Mouse (Mus musculus): ENCODE measurements around the gene Pknox1. TPM values are rescaled to one million over a fixed set of nuclear protein-coding genes. Genes with fewer than 3 reads are reported as not detected.
"Not testable (repeated sequence)": the region's sequence is repeated elsewhere in the genome, so short reads cannot be mapped to it uniquely, and the experiment has no call there.

Pknox1 gene
- 10 to 100 TPM; 14.3 to 16.2 TPM for total RNA-seq (2021)
- long read RNA-seq, experiment 1, full-length matches to known transcripts, result 19 of 27 reads
- long read RNA-seq, experiment 1, partial matches to known transcripts, result 0 of 27 reads
- long read RNA-seq, experiment 1, other reads (novel, unspliced or antisense), result 8 of 27 reads
- long read RNA-seq, experiment 2, full-length matches to known transcripts, result 17 of 21 reads
- long read RNA-seq, experiment 2, partial matches to known transcripts, result 1 of 21 reads
- long read RNA-seq, experiment 2, other reads (novel, unspliced or antisense), result 3 of 21 reads

DNA sequence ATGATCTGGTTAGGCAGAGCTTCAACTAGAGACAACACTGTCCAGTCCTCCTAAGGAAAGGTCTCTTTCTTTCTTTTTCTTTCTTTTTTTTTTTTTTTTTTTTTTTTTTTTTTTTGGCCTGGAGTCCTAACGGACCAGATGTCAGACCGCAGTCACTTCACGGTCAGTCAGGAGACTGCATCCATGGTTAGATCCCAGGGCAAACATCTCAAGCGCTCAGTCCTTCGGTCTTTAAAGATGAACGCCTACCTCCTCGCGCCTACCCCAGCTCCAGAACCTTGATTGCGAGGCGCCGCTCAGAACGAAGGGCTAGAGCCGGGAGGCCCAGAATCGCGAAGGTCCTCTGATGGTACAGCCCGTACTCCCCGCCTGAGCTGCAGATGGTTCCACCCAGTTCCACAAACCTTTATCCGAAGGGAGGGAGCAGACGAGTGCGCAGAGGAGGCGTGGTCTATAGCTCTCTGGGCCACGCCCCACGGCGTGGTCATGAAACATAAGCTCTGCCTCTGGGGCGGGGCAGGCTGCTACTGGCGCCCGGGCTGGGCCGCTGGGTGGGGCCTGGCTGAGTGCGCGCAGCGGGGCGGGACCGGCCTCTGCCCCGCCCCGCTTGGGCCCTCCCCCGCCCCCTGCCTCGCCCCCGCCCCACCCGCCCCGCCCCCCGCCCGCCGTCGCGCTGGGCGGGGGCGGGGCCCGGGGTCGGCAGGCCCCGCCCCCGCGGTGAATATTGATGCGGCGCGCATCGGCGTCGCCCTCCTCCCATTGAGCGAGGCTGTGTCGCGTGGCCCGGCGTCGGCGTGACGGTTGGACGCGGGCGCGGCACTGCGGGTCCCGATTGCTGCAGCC lies at the start of gene Pknox1:
Gene Pknox1, plus strand, starts transcription at position 720 of the 843 bp plus-strand sequence.
- DNase-seq (ENCODE audit: extremely low spot score in 1 of 2, low spot score in 2 of 2), result peak; percentile 96 to 99
- H3K27ac ChIP-seq, result peak within 1 kb of the TSS; percentile 99
- H3K4me3 ChIP-seq, result peak within 1 kb of the TSS; percentile 55
- intact Hi-C loops (cut with DNase I), result loop anchor here (2.0 kb wide), 3 partner anchors 43 to 95 kb away; partner anchors contain the start of genes Ndufv3 and U2af1
- no peak for TF ChIP-seq CTCF (IDR thresholded peaks at IDR 0.05)

DNA sequence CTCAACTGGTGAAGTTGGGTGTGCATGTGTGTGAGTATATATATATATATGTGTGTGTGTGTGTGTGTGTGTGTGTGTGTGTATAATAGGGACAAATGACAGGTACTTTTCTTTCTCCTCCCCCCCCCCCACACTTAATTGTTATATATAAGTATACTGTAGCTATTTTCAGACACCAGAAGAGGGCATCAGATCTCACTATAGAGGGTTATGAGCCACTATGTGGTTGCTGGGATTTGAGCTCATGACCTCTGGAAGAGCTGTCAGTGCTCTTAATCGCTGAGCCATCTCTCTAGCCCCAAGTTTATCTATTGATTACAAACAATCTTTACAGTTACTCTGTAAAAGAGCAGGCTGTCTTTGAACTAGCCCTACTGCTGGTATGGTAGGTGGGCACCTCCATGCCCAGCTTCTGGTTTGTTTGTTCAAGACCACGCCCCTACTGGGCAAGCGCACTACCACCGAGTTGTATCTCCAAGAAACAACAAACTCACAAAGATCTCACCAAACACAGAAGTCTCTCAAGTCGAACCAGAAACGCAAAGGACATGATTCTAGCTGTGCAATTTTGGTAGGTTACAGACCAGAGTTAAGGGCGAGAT lies 45.1 kb upstream of the Pknox1 start:
- peak overlapping the region; percentile 76 for H3K4me3 ChIP-seq
- 0 out of 2 replicates have a peak overlapping the region, but pooled peaks have one; percentile 4 for H3K27ac ChIP-seq
- no peak; the same call in 1 of the 2 replicates for TF ChIP-seq CTCF (IDR thresholded peaks at IDR 0.05)
- intact Hi-C loops (cut with DNase I), result no loop called here
- no peak for DNase-seq (ENCODE audit: extremely low spot score in 1 of 2, low spot score in 2 of 2)

DNA sequence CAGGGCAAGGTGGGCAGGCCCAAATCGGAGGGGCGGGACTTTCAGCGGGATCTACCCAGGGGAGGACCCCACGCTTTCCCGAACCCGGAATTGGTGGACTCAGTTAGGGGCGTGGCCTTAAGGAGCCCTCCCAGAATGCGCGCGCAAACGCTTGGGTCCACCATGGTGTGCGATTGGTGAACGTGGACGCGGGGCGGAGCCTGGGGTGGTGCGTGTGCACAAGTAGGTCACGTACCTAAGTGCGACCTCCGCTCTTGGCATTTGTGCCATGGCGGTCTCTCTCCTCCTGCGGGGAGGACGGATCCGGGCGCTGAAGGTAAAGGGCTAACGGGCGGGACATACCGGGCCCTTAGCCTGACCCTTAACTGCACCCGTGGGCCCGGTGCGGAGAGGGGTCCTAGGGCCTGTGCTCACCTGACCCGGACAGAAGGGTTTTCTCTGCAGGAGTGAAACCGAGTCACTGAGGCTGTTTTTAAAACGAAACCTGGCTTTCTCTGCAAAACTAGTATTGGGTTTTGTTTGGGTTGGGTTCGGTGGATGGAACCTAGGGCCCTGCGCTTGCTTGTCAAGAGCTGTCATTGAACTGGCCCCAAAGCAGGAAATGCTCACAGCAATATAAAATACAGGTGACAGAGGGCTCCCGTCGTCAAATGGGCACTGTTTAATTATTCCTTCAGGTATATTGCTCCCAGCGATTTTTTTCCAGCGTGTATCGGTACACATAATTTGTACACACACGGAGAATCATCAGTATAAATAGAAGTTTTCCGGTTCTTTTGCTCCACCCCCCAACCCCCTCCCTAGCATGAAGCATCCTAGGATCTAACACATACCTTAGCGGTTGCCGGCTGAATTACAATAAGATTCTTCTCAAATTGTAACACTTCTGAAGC lies 44.3 kb upstream of the Pknox1 start, which contains the start of the genes Wdr4 and Ndufv3:
Gene Wdr4, minus strand, starts transcription at position 35 of the 893 bp plus-strand sequence.
Gene Ndufv3, plus strand, starts transcription at position 170 of the 893 bp plus-strand sequence.
- Histone ChIP-seq H3K4me3 (peak within 1 kb of the TSS; percentile 76), H3K27ac (peak within 1 kb of the TSS; percentile 94)
- peak; percentile 40 for TF ChIP-seq CTCF (IDR thresholded peaks at IDR 0.05)
- intact Hi-C loops (cut with DNase I), result loop anchor here (2.0 kb wide), 1 partner anchor 45 kb away; the partner anchor contains the start of gene Pknox1
- DNase-seq (ENCODE audit: extremely low spot score in 1 of 2, low spot score in 2 of 2), result peak; percentile 96 to 98

DNA sequence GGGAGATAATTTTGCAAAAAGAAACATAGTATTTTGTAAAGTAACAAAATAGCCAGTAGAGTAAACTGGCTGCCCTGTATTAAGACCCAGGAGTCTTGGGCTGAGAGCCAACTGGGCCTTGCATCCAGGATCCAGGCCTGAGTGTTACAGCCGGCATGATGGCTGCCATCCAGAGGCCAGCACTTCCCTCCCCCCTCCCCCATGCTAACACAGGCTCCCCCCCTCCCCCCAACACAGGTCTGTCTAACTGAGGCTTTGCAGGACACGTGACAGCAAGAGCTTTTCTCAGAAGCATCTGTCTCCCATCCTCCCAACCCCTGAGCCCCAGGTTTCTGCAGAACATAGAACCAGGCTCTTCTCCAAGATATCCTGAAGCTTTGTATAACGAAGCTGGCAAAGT lies 43.6 kb upstream of the Pknox1 start:
- intact Hi-C loops (cut with DNase I), result loop anchor here (2.0 kb wide), 1 partner anchor 44 kb away; the partner anchor contains the start of gene Pknox1
- TF ChIP-seq CTCF (IDR thresholded peaks at IDR 0.05), result no peak

DNA sequence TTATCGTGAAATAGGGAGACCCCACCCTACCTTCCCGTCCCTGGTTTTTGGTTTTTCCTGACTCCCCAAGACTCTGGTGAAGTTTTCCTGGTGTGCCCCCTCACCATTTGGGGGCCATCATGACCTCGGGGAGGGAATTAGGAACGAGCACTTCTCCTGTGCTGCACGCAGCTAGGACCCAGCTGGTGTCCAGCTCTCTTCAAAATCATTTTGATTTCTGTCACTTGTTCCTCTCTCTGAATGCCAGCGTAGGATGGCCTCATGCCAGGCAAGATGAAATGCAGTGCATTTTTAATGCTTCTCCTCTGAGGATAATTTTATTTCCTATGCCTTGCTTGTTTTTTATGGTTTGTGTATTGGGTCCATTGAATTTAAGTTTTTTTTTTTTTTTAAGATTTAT lies 42.6 kb upstream of the Pknox1 start:
- H3K27ac ChIP-seq, result no peak overlapping the region
- no peak for TF ChIP-seq CTCF (IDR thresholded peaks at IDR 0.05)
- no peak overlapping the region; the same call in 1 of the 2 replicates for H3K4me3 ChIP-seq
- DNase-seq (ENCODE audit: extremely low spot score in 1 of 2, low spot score in 2 of 2), result no peak
- intact Hi-C loops (cut with DNase I), result loop anchor here (2.0 kb wide), 1 partner anchor 43 kb away; the partner anchor contains the start of gene Pknox1

More for the DNA sequence above, 43.6 kb upstream of the Pknox1 start:
- Histone ChIP-seq H3K4me3 (peak overlapping the region; percentile 76), H3K27ac (peak overlapping the region; percentile 94)
- no peak for DNase-seq (ENCODE audit: extremely low spot score in 1 of 2, low spot score in 2 of 2)

DNA sequence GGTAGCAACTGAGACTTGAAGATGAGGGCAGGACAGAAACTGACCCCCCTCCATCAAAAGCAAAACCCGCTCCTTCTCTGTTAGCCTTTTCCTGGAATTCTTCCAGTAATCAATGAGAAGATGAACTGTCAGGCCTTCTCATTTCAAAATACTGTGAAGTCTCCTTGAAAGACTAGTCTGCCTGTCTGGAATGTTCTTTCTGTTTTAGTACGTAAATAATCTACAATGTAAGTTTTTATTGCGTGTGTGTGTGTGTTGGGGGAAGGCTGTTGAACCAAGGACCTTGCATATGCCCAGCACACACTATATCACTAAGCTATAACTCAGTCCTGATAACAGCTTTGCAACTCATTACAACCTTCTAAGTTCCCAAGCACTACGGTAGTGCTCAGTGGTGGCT lies 39.4 kb upstream of the Pknox1 start:
- no peak overlapping the region for H3K27ac ChIP-seq
- TF ChIP-seq CTCF (IDR thresholded peaks at IDR 0.05), result no peak
- no peak overlapping the region for H3K4me3 ChIP-seq
- no peak for DNase-seq (ENCODE audit: extremely low spot score in 1 of 2, low spot score in 2 of 2)
- intact Hi-C loops (cut with DNase I), result no loop called here

DNA sequence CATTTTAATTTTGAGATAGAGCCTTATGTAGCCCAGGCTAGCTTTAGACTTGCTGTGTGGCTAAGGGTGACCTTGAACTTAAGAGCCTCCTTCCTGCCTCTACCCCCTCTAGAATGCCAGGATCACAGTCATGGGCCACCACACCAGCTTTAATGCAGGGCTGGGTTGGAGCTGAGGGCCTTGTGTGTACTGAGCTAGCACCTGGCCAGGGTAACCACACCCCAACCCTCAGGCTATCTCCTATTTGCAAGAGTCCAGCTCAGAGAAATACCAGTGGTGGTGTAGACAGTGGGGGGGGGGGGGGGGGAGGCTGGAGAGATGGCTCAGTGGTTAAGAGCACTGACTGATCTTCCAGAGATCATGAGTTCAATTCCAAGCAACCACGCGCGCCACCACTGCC lies 38.7 kb upstream of the Pknox1 start:
- DNase-seq (ENCODE audit: extremely low spot score in 1 of 2, low spot score in 2 of 2), result no peak
- TF ChIP-seq CTCF (IDR thresholded peaks at IDR 0.05), result no peak
- Histone ChIP-seq H3K27ac (no peak overlapping the region), H3K4me3 (no peak overlapping the region)
- intact Hi-C loops (cut with DNase I), result no loop called here

DNA sequence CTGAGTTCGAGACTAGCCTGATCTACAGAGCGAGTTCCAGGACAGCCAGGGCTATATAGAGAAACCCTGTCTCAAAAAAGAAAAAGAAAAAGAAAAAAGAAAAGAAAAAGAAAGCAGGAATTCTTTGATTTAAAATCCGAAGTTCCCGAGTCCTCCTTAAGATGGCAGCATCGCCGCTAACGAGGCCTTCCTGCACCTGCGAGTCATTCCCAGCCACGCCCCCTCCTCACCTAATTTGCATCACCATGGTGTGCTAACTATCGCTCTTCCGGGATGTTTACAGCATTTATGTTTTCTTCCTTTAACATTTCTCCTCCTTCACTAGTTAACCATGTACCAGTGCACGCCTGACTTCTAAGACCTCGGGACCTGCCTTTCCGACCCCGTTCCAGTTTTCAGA lies 35.2 kb upstream of the Pknox1 start:
- no peak for DNase-seq (ENCODE audit: extremely low spot score in 1 of 2, low spot score in 2 of 2)
- TF ChIP-seq CTCF (IDR thresholded peaks at IDR 0.05), result peak; percentile 48
- intact Hi-C loops (cut with DNase I), result loop anchor here (2.0 kb wide), 1 partner anchor 135 kb away; no protein-coding TSS in a partner anchor
- no peak overlapping the region for H3K27ac ChIP-seq
- no peak overlapping the region for H3K4me3 ChIP-seq

DNA sequence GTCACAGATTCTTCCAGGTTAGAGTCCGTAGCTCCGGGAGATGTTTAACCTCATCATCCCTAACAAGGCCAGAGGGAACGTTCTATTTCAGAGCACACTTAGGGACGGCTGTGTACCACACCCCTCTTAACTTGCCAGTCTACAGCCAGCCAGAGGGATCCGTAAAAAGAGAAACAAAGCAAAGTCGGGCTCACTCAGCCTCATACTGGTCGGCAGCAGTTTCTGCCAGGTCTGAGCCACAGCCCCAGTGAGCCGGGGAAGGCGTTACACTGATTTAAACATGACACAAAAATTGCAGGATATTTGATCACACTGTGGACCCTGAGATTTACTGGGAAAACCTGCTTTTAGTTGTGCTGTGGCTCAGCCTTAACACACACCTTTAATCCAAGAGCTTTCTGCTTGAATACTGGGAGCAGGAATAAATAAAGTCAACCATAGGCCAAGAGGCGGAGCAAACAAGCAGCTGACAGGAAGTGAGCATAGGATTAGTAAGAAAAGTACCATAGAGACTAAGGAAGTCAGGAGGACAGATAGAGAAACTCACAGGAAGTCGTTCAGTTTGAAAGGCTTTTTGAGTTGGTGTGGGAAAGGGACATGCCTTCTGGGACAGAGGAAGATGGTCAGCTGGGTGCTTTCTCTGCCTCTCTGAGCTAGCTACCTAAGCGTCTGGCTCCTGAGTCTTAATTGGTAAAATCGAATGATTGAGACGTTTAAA lies 32.9 kb upstream of the Pknox1 start:
- no peak overlapping the region for H3K27ac ChIP-seq
- no peak for TF ChIP-seq CTCF (IDR thresholded peaks at IDR 0.05)
- no peak overlapping the region for H3K4me3 ChIP-seq
- intact Hi-C loops (cut with DNase I), result loop anchor here (10.0 kb wide), 1 partner anchor 493 kb away; no protein-coding TSS in a partner anchor
- no peak for DNase-seq (ENCODE audit: extremely low spot score in 1 of 2, low spot score in 2 of 2)

DNA sequence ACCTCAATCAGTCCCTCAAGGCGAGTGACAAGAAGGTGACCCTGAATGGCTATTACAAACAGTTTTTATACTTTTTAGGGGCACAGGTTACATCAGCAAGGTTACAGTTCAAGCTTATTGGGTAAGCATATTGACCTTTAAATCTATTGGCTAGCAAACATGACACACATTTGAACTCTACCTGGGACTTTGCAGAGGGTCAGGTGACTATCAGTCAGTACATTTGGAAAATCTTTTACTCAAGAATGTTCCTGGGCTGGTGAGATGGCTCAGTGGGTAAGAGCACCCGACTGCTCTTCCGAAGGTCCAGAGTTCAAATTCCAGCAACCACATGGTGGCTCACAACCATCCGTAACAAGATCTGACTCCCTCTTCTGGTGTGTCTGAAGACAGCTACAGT lies 32.2 kb upstream of the Pknox1 start:
- DNase-seq (ENCODE audit: extremely low spot score in 1 of 2, low spot score in 2 of 2); H3K27ac ChIP-seq; H3K4me3 ChIP-seq: not testable (repeated sequence)
- intact Hi-C loops (cut with DNase I), result loop anchor here (10.0 kb wide), 1 partner anchor 492 kb away; no protein-coding TSS in a partner anchor

All from left cerebral cortex, adult 2 months (tissue).